Mouse (Mus musculus): ENCODE data around the gene Tigd3.

Gene Tigd3

GRCm38 (mm10) chr19:5894002-5894678 is at the start of gene Tigd3:
Gene Tigd3 (minus strand): TSS chr19:5894149.
- DNase-seq (ENCODE audit: low spot score): peak; percentile 92

- no peak for DNase-seq (ENCODE audit: low spot score)
Measured at GRCm38 (mm10) chr19:5943404-5943803, 49.5 kb upstream of the Tigd3 start.

GRCm38 (mm10) chr19:5942581-5942980 is 48.6 kb upstream of the Tigd3 start:
- DNase-seq (ENCODE audit: low spot score): no peak

- DNase-seq (ENCODE audit: low spot score): no peak
Measured at GRCm38 (mm10) chr19:5940656-5941055, 46.7 kb upstream of the Tigd3 start.

- peak; percentile 63 for DNase-seq (ENCODE audit: low spot score)
Measured at GRCm38 (mm10) chr19:5940173-5940572, 46.2 kb upstream of the Tigd3 start.

GRCm38 (mm10) chr19:5939715-5940114 is 45.8 kb upstream of the Tigd3 start:
- no peak for DNase-seq (ENCODE audit: low spot score)

GRCm38 (mm10) chr19:5938516-5938915 is 44.6 kb upstream of the Tigd3 start:
- no peak for DNase-seq (ENCODE audit: low spot score)

GRCm38 (mm10) chr19:5937836-5938406 is 44.0 kb upstream of the Tigd3 start:
- DNase-seq (ENCODE audit: low spot score): no peak

- no peak for DNase-seq (ENCODE audit: low spot score)
Measured at GRCm38 (mm10) chr19:5937095-5937835, 43.3 kb upstream of the Tigd3 start.

- DNase-seq (ENCODE audit: low spot score): no peak
Measured at GRCm38 (mm10) chr19:5935691-5936090, 41.7 kb upstream of the Tigd3 start.

- no peak for DNase-seq (ENCODE audit: low spot score)
Measured at GRCm38 (mm10) chr19:5935266-5935665, 41.3 kb upstream of the Tigd3 start.

- DNase-seq (ENCODE audit: low spot score): no peak
Measured at GRCm38 (mm10) chr19:5929634-5930596, 36.0 kb upstream of the Tigd3 start.

- DNase-seq (ENCODE audit: low spot score): no peak
Measured at GRCm38 (mm10) chr19:5928546-5928945, 34.6 kb upstream of the Tigd3 start.

GRCm38 (mm10) chr19:5928104-5928503 is 34.2 kb upstream of the Tigd3 start:
- DNase-seq (ENCODE audit: low spot score): no peak

- DNase-seq (ENCODE audit: low spot score): no peak
Measured at GRCm38 (mm10) chr19:5927532-5927931, 33.6 kb upstream of the Tigd3 start.

- DNase-seq (ENCODE audit: low spot score): no peak
Measured at GRCm38 (mm10) chr19:5927026-5927425, 33.1 kb upstream of the Tigd3 start.

GRCm38 (mm10) chr19:5925311-5925855 is 31.4 kb upstream of the Tigd3 start:
- DNase-seq (ENCODE audit: low spot score): no peak

GRCm38 (mm10) chr19:5924713-5925093 is 30.8 kb upstream of the Tigd3 start, which contains the start of gene Cdc42ep2:
Gene Cdc42ep2 (minus strand): TSS chr19:5924816.
- DNase-seq (ENCODE audit: low spot score): peak; percentile 93

GRCm38 (mm10) chr19:5923990-5924712 is 30.2 kb upstream of the Tigd3 start:
- peak; percentile 59 for DNase-seq (ENCODE audit: low spot score)

GRCm38 (mm10) chr19:5922963-5923362 is 29.0 kb upstream of the Tigd3 start:
- no peak for DNase-seq (ENCODE audit: low spot score)
